Mouse (Mus musculus): ENCODE results near the gene Eral1. TPM values are rescaled to one million over a fixed set of nuclear protein-coding genes. Genes with fewer than 3 reads are reported as not detected.
A peak's percentile ranks its signal among the peaks of the same experiment; 100 is the strongest.

Eral1 gene
- polyA plus RNA-seq, 1 experiment = 24.6 TPM

GRCm38 (mm10) chr11:78066641-78067040 is 13.5 kb downstream of the Eral1 start:
- Histone ChIP-seq H3K4me3 (no peak overlapping the region), H3K79me2 (ENCODE audit: control insufficient read depth, insufficient read depth) (no peaks in the 10 kb centered on the region), H3K4me2 (ENCODE audit: low read depth) (no peak overlapping the region), H3ac (ENCODE audit: control insufficient read depth, insufficient read length) (no peak overlapping the region), H3K27me3 (ENCODE audit: control insufficient read depth, insufficient read depth, insufficient read length) (no peaks in the 10 kb centered on the region), H3K36me3 (ENCODE audit: control insufficient read depth, insufficient read depth) (no peaks in the 10 kb centered on the region)
- TF ChIP-seq POLR2A (IDR thresholded peaks at IDR 0.05; ENCODE audit: insufficient read length, low read depth) (no peak), REST (IDR thresholded peaks at IDR 0.05; ENCODE audit: insufficient read depth, insufficient read length) (no peak), MYOD1 (IDR thresholded peaks at IDR 0.05; ENCODE audit: control insufficient read depth in 1 of 3, insufficient read length in 2 of 3, low read depth in 2 of 3) (no peak), MAX (IDR thresholded peaks at IDR 0.05; ENCODE audit: low read depth) (no peak), TCF3 (IDR thresholded peaks at IDR 0.05; ENCODE audit: insufficient read length, low read depth) (no peak), USF1 (IDR thresholded peaks at IDR 0.05; ENCODE audit: low read depth) (no peak), CEBPB (IDR thresholded peaks at IDR 0.05; ENCODE audit: insufficient read depth, poor library complexity, severe bottlenecking) (no peak), TCF12 (IDR thresholded peaks at IDR 0.05; ENCODE audit: insufficient read depth, poor library complexity, severe bottlenecking) (no peak)

- H3ac ChIP-seq (ENCODE audit: control insufficient read depth, insufficient read length) = no peak overlapping the region
- no peaks in the 10 kb centered on the region for H3K36me3 ChIP-seq (ENCODE audit: control insufficient read depth, insufficient read depth)
- no peak overlapping the region for H3K4me2 ChIP-seq (ENCODE audit: low read depth)
- no peak overlapping the region for H3K4me3 ChIP-seq
- no peaks in the 10 kb centered on the region for H3K27me3 ChIP-seq (ENCODE audit: control insufficient read depth, insufficient read depth, insufficient read length)
- H3K79me2 ChIP-seq (ENCODE audit: control insufficient read depth, insufficient read depth) = no peaks in the 10 kb centered on the region
- TF ChIP-seq REST (IDR thresholded peaks at IDR 0.05; ENCODE audit: insufficient read depth, insufficient read length) = no peak
- no peak for TF ChIP-seq POLR2A (IDR thresholded peaks at IDR 0.05; ENCODE audit: insufficient read length, low read depth)
- peak; percentile 9 for TF ChIP-seq E2F4 (IDR thresholded peaks at IDR 0.05; ENCODE audit: insufficient read depth)
- no peak for TF ChIP-seq USF1 (IDR thresholded peaks at IDR 0.05; ENCODE audit: low read depth)
- TF ChIP-seq POLR2AphosphoS2 (IDR thresholded peaks at IDR 0.05; ENCODE audit: insufficient read length, low read depth) = no peak
- peak in 1 of 3 experiments; percentile 57 for TF ChIP-seq MYOD1 (IDR thresholded peaks at IDR 0.05; ENCODE audit: control insufficient read depth in 1 of 3, insufficient read length in 2 of 3, low read depth in 2 of 3)
- TF ChIP-seq CEBPB (IDR thresholded peaks at IDR 0.05; ENCODE audit: insufficient read depth, poor library complexity, severe bottlenecking) = no peak
- TF ChIP-seq MYOG (IDR thresholded peaks at IDR 0.05; ENCODE audit: control insufficient read depth in 1 of 3, insufficient read depth in 1 of 3, insufficient read length in 2 of 3, low read depth in 2 of 3) = peak in 2 of 3 experiments; percentile 34 to 80
- TF ChIP-seq SRF (IDR thresholded peaks at IDR 0.05; ENCODE audit: control insufficient read depth, insufficient read length, low read depth) = peak; percentile 11
- TF ChIP-seq TCF3 (IDR thresholded peaks at IDR 0.05; ENCODE audit: insufficient read length, low read depth) = no peak
- no peak for TF ChIP-seq MAX (IDR thresholded peaks at IDR 0.05; ENCODE audit: low read depth)
- TF ChIP-seq TCF12 (IDR thresholded peaks at IDR 0.05; ENCODE audit: insufficient read depth, poor library complexity, severe bottlenecking) = no peak
These were observed 14.3 kb downstream of the Eral1 start for GRCm38 (mm10) chr11:78065906-78066305.

GRCm38 (mm10) chr11:78062563-78062962 is 17.6 kb downstream of the Eral1 start:
- TF ChIP-seq POLR2AphosphoS2 (IDR thresholded peaks at IDR 0.05; ENCODE audit: insufficient read length, low read depth) (no peak), E2F4 (IDR thresholded peaks at IDR 0.05; ENCODE audit: insufficient read depth) (no peak), TCF12 (IDR thresholded peaks at IDR 0.05; ENCODE audit: insufficient read depth, poor library complexity, severe bottlenecking) (no peak), POLR2A (IDR thresholded peaks at IDR 0.05; ENCODE audit: insufficient read length, low read depth) (no peak), USF1 (IDR thresholded peaks at IDR 0.05; ENCODE audit: low read depth) (no peak), MAX (IDR thresholded peaks at IDR 0.05; ENCODE audit: low read depth) (no peak), MYOG (IDR thresholded peaks at IDR 0.05; ENCODE audit: control insufficient read depth in 1 of 3, insufficient read depth in 1 of 3, insufficient read length in 2 of 3, low read depth in 2 of 3) (no peak), MYOD1 (IDR thresholded peaks at IDR 0.05; ENCODE audit: control insufficient read depth in 1 of 3, insufficient read length in 2 of 3, low read depth in 2 of 3) (no peak), SRF (IDR thresholded peaks at IDR 0.05; ENCODE audit: control insufficient read depth, insufficient read length, low read depth) (no peak), REST (IDR thresholded peaks at IDR 0.05; ENCODE audit: insufficient read depth, insufficient read length) (no peak), TCF3 (IDR thresholded peaks at IDR 0.05; ENCODE audit: insufficient read length, low read depth) (no peak), CEBPB (IDR thresholded peaks at IDR 0.05; ENCODE audit: insufficient read depth, poor library complexity, severe bottlenecking) (no peak)
- Histone ChIP-seq H3K27me3 (ENCODE audit: control insufficient read depth, insufficient read depth, insufficient read length) (no peaks in the 10 kb centered on the region), H3K4me2 (ENCODE audit: low read depth) (no peak overlapping the region), H3ac (ENCODE audit: control insufficient read depth, insufficient read length) (no peak overlapping the region), H3K36me3 (ENCODE audit: control insufficient read depth, insufficient read depth) (no peaks in the 10 kb centered on the region), H3K79me2 (ENCODE audit: control insufficient read depth, insufficient read depth) (no peaks in the 10 kb centered on the region), H3K4me3 (no peak overlapping the region)

- TF ChIP-seq E2F4 (IDR thresholded peaks at IDR 0.05; ENCODE audit: insufficient read depth) = no peak
- TF ChIP-seq POLR2AphosphoS2 (IDR thresholded peaks at IDR 0.05; ENCODE audit: insufficient read length, low read depth) = no peak
- peaks cover 7% of the 10 kb centered on the region for H3K36me3 ChIP-seq (ENCODE audit: control insufficient read depth, insufficient read depth)
- no peaks in the 10 kb centered on the region for H3K79me2 ChIP-seq (ENCODE audit: control insufficient read depth, insufficient read depth)
- H3K4me2 ChIP-seq (ENCODE audit: low read depth) = no peak overlapping the region
- no peak overlapping the region for H3ac ChIP-seq (ENCODE audit: control insufficient read depth, insufficient read length)
- no peaks in the 10 kb centered on the region for H3K27me3 ChIP-seq (ENCODE audit: control insufficient read depth, insufficient read depth, insufficient read length)
- H3K4me3 ChIP-seq = no peak overlapping the region
These were observed 20.1 kb downstream of the Eral1 start for GRCm38 (mm10) chr11:78059833-78060757.

GRCm38 (mm10) chr11:78056946-78057345 is 23.2 kb downstream of the Eral1 start:
- TF ChIP-seq MYOG (IDR thresholded peaks at IDR 0.05; ENCODE audit: control insufficient read depth in 1 of 3, insufficient read depth in 1 of 3, insufficient read length in 2 of 3, low read depth in 2 of 3) (no peak), POLR2A (IDR thresholded peaks at IDR 0.05; ENCODE audit: insufficient read length, low read depth) (no peak), TCF12 (IDR thresholded peaks at IDR 0.05; ENCODE audit: insufficient read depth, poor library complexity, severe bottlenecking) (no peak), MYOD1 (IDR thresholded peaks at IDR 0.05; ENCODE audit: control insufficient read depth in 1 of 3, insufficient read length in 2 of 3, low read depth in 2 of 3) (no peak), TCF3 (IDR thresholded peaks at IDR 0.05; ENCODE audit: insufficient read length, low read depth) (no peak), USF1 (IDR thresholded peaks at IDR 0.05; ENCODE audit: low read depth) (no peak), E2F4 (IDR thresholded peaks at IDR 0.05; ENCODE audit: insufficient read depth) (no peak)
- no peaks in the 10 kb centered on the region for H3K79me2 ChIP-seq (ENCODE audit: control insufficient read depth, insufficient read depth)
- no peaks in the 10 kb centered on the region for H3K27me3 ChIP-seq (ENCODE audit: control insufficient read depth, insufficient read depth, insufficient read length)
- H3K4me3 ChIP-seq = no peak overlapping the region
- no peak overlapping the region for H3ac ChIP-seq (ENCODE audit: control insufficient read depth, insufficient read length)
- H3K36me3 ChIP-seq (ENCODE audit: control insufficient read depth, insufficient read depth) = peaks cover 13% of the 10 kb centered on the region
- no peak overlapping the region for H3K4me2 ChIP-seq (ENCODE audit: low read depth)
